Mouse (Mus musculus): ENCODE measurements around the gene Card19.

The Card19 gene

DNA sequence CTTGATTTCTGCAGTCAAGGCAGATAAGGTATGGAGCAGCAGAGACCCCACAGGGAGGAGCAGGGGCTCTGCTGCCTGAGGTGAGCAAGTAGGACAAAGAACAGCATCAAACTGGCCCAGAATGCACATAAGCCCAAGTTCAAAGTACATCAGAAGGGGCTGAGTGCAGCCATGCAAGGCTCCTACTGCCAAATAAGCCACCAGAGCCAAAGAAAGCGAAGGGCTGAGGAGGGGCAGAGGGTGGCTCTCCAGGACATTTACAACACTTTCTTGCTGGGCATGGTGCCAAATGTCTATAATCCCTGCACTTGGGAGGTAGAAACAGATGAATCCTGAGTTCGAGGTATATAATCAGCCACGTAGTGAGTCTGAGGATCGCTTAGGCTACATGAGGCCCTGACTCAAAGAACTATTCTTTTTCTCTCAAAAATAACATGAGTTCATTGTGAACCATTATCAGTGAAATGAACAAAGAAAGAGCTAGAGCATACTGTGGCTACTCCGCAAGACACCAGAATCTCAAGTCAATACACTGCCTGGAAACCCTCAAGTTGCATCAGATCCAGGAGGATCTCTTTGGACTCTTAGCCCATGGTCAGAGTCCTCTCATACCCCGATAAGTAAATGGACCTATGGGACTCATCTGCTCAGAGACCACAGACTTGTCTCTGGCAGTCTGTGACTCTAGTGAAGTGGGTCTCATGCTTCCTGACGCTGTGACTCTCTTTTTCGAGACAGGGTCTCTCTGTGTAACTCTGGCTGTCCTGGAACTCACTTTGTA, 18.1 kb upstream of the Card19 start:
- CTCF ChIA-PET, result no interaction called here

DNA sequence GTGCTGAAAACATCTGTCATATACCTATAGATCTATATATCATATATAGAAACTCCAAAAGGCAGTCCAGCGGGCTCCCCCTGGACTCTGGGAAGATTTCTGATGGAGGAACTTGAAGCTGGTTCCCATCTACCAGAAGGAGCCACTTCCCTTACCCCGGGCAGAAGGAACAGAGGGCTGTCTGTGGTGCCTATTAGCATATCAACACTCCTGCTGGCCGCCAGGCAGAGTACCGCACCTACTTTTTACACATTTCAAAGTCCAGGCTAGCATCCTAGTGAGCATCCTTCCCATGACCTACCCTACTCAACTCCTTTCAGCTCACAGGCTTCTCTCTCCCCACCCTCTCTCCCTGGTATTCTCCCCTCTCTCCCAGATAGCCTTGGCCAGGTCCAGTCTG, 9.8 kb upstream of the Card19 start:
- CTCF ChIA-PET, result interaction anchor here (1.1 to 1.2 kb wide), 2 partner anchors 17 to 19 kb away, joined by 4 to 16 read pairs; no protein-coding TSS in a partner anchor

DNA sequence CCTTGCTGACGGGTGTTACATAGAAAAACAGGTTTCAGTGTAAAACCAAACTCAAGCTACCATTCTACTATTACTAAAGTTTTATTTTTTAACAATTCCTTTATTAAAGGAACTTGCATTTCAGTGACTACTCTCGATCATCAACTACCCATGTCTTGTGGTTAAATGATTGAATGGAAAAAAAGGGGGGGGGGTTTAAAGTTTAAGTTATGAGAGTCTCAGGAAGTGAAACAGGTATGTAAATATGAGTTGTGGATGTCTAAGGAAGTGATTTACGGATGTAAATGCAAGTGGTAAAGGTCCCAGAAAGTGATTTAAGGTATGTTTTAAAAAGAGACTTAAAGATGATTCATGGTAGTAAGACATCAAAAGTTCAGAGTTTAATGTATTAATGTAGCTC, 9.3 kb upstream of the Card19 start:
- CTCF ChIA-PET, result interaction anchor here (1.0 to 1.2 kb wide), 3 partner anchors 10 to 18 kb away, joined by 3 to 16 read pairs (median 4); partner anchors contain the start of gene Card19

DNA sequence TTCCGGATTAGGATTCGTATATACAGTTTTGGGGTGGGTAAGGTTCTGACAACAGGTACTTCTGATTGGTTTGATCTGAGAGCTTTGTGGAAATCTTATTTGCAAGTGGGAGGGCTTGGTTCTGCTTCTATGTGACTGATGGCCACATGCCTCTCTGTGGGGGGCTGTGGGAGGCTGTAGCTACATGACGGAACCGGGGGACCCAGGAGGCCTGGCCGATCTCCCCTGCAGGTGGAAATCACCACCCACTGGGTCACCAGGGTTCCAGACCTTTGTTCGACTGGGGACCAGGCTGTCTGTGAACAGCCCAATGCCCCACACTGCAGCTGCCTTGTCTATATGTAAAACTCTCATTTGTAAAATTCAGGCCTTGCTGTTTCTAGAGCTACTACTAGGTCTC, 8.9 kb upstream of the Card19 start:
- CTCF ChIA-PET, result interaction anchor here (1.0 to 1.2 kb wide), 3 partner anchors 9 to 18 kb away, joined by 3 to 16 read pairs (median 4); partner anchors contain the start of gene Card19

DNA sequence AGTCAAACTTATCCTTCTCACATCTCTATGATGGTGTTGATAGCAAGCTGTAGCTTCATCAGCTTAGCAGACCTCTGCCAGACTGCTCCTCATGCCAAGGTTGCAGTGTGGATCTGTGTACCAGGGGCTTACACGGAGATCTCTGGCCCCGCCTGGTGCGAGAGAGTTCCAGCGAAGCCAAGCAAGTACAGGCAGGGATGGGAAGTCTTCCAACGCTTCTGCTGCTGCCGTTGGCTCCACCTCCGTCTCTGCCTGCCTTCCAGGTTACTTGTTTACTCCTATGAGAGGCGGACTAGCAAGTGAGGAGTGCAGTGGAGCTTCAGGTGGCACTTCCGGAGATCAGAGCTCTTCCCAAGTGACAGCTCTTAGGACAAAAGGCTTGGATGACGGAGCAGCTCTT, 8.5 kb upstream of the Card19 start:
- CTCF ChIA-PET, result interaction anchor here (0.9 to 1.0 kb wide), 2 partner anchors 9 to 54 kb away, joined by 3 read pairs; partner anchors contain the start of gene Card19

DNA sequence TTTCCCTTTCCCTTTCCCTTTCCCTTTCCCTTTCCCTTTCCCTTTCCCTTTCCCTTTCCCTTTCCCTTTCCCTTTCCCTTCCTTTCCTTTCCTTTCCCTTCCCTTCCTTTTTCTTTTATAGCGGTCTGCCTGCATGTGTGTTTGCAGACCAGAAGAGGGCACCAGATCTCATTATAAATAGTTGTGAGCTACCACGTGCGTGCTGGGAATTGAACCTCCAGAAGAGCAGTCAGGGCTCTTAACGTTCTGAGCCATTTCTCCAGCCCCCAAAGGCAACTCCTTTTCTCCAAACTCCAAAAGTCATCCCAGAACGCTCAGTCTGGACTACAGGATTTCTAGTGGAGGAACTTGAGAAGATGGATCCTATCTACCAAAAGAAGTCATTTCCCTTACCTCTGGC, 5.1 kb upstream of the Card19 start:
- CTCF ChIA-PET, result interaction anchor here (0.6 kb wide), 1 partner anchor 28 kb away, joined by 4 read pairs; no protein-coding TSS in a partner anchor

DNA sequence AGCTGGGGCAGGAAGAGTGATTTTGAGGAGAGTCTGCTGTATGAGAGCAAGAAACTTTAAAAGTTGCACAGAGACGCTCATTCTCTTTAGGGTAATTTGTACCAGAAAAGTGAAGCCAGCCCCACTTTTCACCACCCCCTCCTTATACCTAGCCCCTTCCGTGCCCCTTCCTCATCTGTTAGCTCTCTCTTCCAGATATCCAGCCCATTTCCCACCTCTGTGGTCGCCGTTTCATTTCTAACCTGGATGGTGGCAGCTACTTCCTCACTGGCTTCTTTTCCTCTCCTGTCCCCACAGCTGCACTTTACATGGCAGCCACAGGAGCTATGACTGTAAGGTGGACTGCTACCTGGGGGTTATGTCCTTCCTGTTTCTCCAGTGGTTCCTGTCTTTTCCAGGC, 3.5 kb upstream of the Card19 start:
- CTCF ChIA-PET, result no interaction called here

DNA sequence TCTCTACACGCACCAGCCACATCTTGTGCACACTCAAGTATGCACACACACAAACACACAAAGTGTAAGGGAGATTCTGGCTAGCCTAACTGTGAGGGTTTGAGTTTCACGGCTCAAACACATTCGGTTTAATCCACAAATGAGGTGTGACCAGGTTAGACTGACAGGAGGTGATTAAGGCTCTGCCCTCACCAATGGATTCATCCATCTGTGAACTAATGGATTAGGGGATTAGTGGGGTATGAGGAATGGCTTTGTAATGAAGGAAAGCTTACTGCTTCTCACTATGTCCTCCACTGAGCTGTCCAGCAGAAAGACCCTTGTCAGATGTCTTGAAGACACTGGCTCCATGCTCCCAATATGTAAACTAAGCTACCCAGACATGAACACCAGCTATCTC, 2.8 kb upstream of the Card19 start:
- CTCF ChIA-PET, result interaction anchor here (0.5 kb wide), 1 partner anchor 136 kb away, joined by 3 read pairs; no protein-coding TSS in a partner anchor

DNA sequence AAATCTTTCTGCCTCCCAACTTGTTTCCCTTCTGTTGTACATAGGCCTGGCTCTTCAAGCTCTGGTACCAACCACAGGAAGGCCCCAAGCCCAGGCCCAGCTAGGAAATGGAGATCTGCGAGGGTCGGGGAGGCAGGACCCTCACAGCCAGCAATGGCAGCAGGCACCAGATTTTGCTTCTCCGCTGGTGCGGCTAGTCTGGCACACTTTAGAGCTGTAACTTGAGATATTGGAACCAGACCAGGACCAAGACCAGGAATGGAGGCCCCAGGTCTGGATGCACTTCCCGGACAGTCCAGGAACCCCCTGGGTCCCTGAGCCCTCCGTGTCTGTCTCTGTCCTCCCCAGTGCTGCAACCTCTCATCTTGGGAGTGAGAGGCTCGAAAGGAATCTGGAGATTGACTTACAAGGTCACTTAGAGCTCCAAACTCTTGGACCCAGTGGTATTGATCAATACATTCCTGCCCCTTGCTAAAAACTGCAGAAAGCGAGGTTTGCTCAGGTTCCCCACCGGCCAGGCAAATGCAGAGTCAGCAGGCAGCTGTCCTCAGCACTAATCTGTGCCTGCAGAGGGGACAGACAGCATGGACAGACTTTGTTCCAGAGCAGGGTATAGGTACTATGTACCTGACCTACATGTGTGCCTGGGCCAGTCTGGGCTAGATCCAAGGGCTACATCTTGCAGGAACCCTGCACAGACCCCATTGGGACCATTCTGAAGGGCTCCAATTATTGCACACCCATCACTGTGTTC, 1.1 kb upstream of the Card19 start:
- CTCF ChIA-PET, result no interaction called here

DNA sequence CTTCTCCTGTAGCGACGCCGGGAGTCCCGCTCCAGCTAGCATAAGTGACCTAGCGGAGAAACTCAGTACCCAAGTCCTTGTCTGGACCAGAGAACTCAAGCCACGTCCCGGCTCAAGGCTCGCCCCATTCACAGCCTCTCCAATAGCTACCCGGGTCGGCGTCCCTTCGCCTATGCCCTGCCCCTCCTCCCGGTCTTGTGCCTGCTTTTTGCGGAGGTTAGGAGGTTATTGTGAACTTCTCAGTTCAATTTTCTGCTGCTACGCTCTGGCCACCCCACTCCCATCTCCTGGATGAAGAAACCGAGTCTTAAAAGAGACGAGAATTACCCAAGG, 349 bp upstream of the Card19 start:
- CTCF ChIA-PET, result interaction anchor here (0.6 to 1.3 kb wide), 3 partner anchors 8 to 35 kb away, joined by 3 read pairs; no protein-coding TSS in a partner anchor

DNA sequence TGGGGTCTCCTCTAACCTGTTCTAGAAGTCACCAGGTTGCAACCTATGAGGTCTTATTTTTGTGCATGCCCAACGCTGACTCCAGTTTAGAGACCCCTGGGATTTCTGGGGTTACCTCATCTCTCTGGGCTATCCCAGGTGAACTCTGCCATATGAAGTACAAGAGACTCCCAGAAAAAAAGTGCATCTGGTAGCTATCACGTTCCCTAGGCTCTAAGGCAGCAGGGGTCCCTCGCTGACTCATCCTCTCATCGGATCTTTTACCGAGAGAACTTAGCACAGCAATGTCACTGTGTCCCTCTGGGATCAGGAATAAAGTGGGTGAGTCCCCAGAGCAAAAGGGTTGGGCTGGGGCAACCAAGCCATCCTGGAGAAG, 721 bp downstream of the Card19 start:
- CTCF ChIA-PET, result interaction anchor here (1.3 kb wide), 1 partner anchor 9 kb away, joined by 3 read pairs; no protein-coding TSS in a partner anchor

DNA sequence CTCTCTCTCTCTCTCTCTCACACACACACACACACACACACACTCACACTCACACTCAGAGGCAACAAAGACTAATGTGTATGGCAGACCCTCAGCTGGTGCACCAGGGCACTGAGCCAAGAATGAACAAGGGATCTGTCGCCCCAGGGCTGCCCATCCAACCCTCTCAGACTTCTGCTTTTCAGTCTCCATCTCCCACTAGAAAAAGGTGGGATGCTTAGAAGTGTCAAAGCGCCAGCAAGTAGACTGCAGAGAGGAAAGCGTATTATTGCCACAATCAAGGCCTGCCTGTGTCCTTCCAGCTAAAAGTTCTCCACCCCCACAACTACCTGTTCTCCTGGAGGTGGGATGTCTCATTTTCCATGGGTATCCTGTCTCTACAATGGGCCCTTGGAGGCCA, 1.4 kb downstream of the Card19 start:
- CTCF ChIA-PET, result interaction anchor here (0.7 kb wide), 1 partner anchor 22 kb away, joined by 3 read pairs; no protein-coding TSS in a partner anchor

DNA sequence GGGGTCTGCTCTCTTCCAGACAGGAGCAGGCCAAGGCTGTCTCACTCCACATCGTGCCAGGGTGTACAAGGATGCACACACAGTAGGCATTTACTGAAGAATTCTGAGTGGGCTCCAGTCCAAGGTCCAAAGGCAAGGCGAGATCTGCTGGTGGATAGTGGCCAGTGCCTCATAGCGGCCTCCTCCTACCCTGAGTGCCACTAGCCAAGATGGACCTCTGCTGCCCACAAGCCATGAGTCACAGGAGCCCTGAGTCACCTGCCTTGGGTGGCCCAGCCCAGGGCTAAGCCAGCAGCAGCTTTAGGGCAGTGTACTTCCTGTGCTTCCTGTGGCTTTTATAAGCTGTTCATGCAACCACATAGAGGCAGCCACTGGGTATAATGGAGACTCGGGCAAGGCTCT, 2.3 kb downstream of the Card19 start:
- CTCF ChIA-PET, result no interaction called here

DNA sequence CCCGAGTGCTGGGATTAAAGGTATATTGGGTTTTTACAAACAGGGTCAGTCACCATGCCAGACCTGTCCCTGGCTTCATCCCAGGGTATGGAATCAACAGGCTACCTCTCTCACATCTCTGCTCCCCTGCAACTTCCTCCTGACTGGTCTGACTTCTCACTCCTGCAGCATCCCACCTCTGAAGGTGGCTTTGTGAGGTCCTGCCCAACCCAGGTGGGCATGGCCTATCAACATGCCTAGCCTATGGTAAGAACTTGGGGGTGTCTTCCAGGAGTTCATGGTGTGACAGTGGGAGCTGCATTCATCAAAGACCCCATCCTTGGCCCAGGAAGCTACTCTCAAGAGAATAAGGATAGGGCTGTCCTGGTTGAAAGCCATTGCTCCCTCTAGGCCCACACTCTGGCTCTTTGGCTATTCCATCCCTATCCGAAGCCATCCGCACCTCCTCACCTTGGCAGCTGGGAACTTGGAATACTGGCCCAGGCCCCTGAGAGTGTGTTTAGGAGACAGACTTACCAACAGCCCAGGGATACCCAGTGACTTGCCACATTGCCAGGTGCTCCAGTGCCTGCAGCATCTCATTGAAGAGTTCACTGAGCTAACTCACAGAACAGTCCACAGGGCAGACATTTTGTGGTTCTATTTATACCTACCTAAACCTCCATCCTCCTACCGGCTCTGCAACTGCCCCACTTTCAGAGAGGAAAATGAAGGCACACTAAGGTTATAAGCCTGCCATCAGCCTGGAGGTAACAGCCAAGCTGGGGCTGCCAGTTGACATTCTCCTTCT, 2.9 kb downstream of the Card19 start:
- CTCF ChIA-PET, result interaction anchor here (0.7 kb wide), 1 partner anchor 23 kb away, joined by 8 read pairs; no protein-coding TSS in a partner anchor

DNA sequence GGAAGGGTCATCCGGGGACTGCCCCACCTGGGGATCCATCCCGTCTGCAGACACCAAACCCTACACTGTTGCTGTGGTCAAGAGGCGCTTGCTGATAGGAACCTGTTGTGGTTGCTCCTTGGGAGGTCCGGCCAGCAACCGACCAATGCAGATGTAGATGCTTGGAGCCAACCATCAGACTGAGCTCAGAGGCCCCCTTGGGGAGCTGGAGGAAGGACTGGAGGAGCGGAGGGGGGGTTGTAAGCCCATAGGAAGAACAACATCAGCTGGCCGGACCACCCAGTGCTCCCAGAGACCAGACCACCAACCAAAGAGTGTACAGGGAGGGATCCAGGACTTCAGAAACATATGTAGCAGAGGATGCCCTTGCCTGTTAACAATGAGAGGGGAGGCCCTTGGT, 6.5 kb downstream of the Card19 start:
- CTCF ChIA-PET, result no interaction called here

DNA sequence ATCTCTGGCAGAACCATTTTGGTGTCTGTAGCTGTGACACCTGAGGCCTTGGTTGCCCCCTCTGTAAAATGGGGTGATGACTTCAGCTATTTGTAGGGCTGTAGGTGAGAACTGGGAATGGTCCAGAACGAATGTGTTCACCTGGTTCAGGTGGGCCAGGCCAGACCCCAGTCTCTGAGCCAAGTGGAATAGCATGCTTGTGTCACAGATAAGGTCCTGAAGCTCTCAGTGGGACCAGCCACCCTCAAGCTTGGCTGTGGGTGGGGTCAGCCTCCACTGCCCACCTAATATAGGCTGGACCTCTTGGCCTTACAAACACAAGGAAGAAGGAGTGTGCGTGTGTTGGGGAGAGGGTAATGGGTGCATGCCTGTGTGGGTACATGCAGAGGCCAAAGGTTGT, 9.5 kb downstream of the Card19 start:
- CTCF ChIA-PET, result interaction anchor here (1.0 to 1.4 kb wide), 2 partner anchors 19 to 21 kb away, joined by 3 to 4 read pairs; no protein-coding TSS in a partner anchor

DNA sequence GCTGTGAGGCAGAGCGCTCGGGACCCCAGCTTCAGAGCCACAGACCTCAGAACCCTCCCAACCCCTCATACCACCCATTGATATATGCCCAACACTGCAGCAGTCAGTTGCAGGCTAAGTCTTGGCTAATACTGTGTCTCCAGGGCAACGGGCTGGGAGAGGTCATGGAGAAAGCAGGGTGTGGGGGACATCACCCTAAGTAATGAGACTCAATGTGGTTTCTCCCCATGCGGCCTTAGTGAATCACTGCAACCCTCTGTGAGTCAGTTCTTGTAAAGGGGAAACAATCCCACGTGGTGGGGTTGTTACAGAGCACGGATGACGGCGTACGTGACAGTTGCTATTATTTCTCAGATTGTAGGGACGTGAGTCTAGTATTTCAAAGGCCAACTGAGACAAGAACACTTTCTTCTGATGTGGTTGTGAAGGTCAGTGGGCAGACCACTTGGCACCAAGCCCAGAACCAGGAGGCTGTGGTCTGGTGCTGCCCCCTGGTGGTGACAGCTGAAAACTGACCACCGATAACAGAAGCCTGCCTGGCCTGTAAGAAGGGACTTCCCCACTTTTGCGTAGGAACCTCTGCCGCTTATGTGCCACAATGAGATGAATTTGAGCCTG, 10.3 kb downstream of the Card19 start:
- CTCF ChIA-PET, result interaction anchor here (0.5 to 1.0 kb wide), 3 partner anchors 22 to 209 kb away, joined by 3 to 4 read pairs (median 3); no protein-coding TSS in a partner anchor

DNA sequence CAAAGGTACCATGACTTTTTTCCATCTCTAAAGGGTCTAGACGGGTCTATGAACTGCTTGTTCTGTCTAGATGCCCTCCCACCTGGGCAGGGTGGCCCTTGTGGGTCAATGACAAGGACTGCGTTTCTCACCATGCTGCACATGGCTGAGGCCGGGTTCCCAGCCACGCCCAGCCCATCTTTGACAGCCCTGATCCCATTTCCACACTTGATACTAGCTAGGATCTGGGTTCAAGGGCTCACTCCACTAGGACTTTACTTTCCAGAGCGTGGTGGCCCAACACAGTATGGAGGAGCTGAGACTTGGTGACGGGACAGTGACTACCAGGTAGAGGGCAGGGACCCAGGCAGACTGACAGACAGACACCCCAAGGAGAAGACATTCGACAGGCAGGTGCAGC, 13.3 kb downstream of the Card19 start:
- CTCF ChIA-PET, result no interaction called here

DNA sequence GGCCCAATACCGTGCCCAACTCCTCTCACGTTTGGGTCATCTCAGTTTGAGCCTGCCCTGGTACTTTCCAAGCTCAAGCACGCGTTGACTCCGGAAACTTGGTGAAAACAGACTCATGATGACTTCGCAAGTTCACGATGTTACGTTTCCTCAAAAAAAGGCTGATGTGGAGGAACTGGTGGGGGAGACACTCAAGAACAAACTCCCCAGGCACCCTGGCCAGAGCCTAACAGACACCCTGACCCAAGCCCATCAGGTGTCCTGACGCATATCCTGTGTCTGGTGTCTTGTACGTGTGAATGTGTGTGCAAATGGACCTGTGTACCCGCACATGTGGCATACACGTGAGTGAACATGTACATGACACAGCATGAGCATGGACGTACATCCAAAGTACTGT, 15.1 kb downstream of the Card19 start:
- CTCF ChIA-PET, result no interaction called here

DNA sequence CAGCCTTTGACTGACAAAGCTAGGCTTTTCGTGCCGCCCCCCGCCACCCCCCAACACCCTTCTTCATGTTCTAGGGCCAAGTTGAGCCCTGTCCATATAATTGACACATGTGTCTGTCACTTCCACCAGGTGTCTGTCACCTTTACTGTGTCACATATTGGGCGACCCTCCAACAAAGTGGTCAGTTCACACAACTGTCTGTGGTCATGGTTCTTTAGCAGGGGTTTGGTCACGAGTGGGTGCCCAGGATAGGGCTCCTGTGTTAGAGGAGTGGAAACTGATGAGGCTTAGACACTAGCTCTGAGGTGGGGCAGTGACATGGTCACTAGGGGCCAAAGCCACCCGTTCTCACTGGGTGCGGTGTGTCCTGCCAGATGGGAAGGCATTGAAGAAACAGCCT, 15.9 kb downstream of the Card19 start:
- CTCF ChIA-PET, result no interaction called here

DNA sequence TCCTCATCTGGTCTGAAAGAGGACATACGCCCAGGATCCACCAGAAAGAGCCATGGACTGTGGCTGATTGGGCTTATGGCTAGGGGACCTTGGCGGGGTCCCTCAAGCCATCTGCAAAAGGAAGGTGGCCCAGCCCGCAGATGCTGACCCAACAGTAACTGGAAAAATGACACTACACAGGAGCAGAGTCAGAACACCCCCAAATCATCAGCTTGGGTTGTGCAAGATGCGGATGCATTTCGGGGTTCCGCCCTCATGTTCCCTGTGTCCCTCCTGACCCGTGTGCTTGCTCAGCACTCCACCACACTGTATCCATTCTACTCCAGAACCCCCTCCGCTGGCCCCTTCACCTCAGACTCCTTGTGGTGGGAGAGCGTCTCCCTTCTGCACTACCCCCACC, 17.1 kb downstream of the Card19 start:
- CTCF ChIA-PET, result interaction anchor here (0.6 kb wide), 1 partner anchor 118 kb away, joined by 3 read pairs; no protein-coding TSS in a partner anchor

Data from spleen, embryonic (tissue).